Mouse (Mus musculus) liver, adult 2 months (tissue): ENCODE data around the gene Hpn.

ENCODE experiments used
- CTCF ChIP-seq: fragments of 200-500 bp; IDR thresholded peaks from 2 replicates; pipeline ENCODE4 v1.5.1; 2011; ENCODE audit warnings: low read depth, low read length, control low read depth
- POLR2A ChIP-seq: fragments of 200-500 bp; IDR thresholded peaks from 2 replicates; pipeline ENCODE4 v1.6.1; 2011; ENCODE audit warnings: low read length, control low read depth; ENCODE audit not compliant: insufficient read depth; ENCODE audit errors: extremely low read depth

DNA sequence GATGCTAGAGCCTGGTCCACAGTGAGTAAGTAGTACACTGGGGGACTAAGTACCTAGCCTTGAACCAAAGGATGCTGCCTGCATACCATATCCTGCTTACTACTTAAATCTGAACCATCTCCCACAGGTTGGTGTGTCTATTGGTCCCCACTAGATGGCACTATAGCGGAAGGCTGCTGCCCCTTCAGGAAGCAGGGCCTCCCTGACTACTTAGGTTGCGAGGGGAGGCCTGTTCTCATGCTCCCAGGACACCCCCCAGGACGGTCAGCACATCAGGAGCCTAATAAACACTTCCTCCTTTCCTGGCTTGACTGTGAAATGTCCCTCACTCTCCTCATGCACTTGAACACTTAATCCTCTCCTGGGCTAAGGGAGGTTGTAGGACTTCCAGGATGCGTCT lies 15.8 kb upstream of the Hpn start:
- TF ChIP-seq CTCF (peak; percentile 84), POLR2A (no peak)
